Mouse (Mus musculus) midbrain, embryonic 16.5 days (tissue): ENCODE measurements around the gene Prkch. TPM values are rescaled to one million over a fixed set of nuclear protein-coding genes. Genes with fewer than 3 reads are reported as not detected.
"Not testable (repeated sequence)": the region's sequence is repeated elsewhere in the genome, so short reads cannot be mapped to it uniquely, and the experiment has no call there.

Experiments used
- ATAC-seq: fragments of 200-750 bp; cut with Nextera tagmentation; 2 replicates; pipeline ENCODE4 v1.8.0; 2017; ENCODE audit warnings: moderate TSS enrichment
- H3K27ac ChIP-seq: fragments of 300-500 bp; sonication (generic); 2 replicates; pipeline ENCODE4 v1.5.1; 2014; ENCODE audit warnings: mild to moderate bottlenecking, low read length, mixed read lengths
- H3K27me3 ChIP-seq: fragments of 300-500 bp; sonication (generic); 2 replicates; pipeline ENCODE4 v1.6.1; 2014; ENCODE audit warnings: low read depth, low read length, mixed read lengths; ENCODE audit not compliant: control insufficient read depth, insufficient read depth
- H3K36me3 ChIP-seq: fragments of 300-500 bp; sonication (generic); 2 replicates; pipeline ENCODE4 v1.6.1; 2014; ENCODE audit warnings: mild to moderate bottlenecking, low read length, moderate library complexity, mixed read lengths; ENCODE audit not compliant: control insufficient read depth, insufficient read depth
- H3K4me1 ChIP-seq: fragments of 300-500 bp; sonication (generic); 2 replicates; pipeline ENCODE4 v1.6.1; 2014; ENCODE audit warnings: mild to moderate bottlenecking, low read length, mixed read lengths; ENCODE audit not compliant: control insufficient read depth, insufficient read depth
- H3K4me2 ChIP-seq: fragments of 300-500 bp; sonication (generic); 2 replicates; pipeline ENCODE4 v1.6.1; 2014; ENCODE audit warnings: mild to moderate bottlenecking, low read length, mixed read lengths
- H3K4me3 ChIP-seq: fragments of 300-500 bp; sonication (generic); 2 replicates; pipeline ENCODE4 v1.5.1; 2014; ENCODE audit warnings: low read depth, mild to moderate bottlenecking, low read length, moderate library complexity, mixed read lengths
- H3K9ac ChIP-seq: fragments of 300-500 bp; sonication (generic); 2 replicates; pipeline ENCODE4 v1.6.1; 2014; ENCODE audit warnings: low read depth, low read length, mixed read lengths
- H3K9me3 ChIP-seq: fragments of 300-500 bp; sonication (generic); replicated peaks from 2 replicates; pipeline ENCODE4 v1.6.1; 2014; ENCODE audit warnings: mild to moderate bottlenecking, low read length, mixed read lengths; ENCODE audit not compliant: control insufficient read depth, poor library complexity, severe bottlenecking
- WGBS: fragments of 180-500 bp; shearing (Covaris S2); extraction: QIAGEN DNeasy Blood & Tissue Kit; methylation state at CpG from one replicate; pipeline ENCODE4 v1.1.7; 2014; 5-methylcytosine and 5-hydroxymethylcytosine counted together
- polyA plus RNA-seq: library from polyadenylated mRNA; unstranded; fragments of >200 nt; fragmentation: Nextera tagmentation; extraction: Ambion mirVana; gene quantifications from 2 replicates; pipeline ENCODE4 v1.2.1, GENCODE M21; 2015

The Prkch gene
- polyA plus RNA-seq, 1 experiment from 2014 or later, result 10.4 TPM

DNA sequence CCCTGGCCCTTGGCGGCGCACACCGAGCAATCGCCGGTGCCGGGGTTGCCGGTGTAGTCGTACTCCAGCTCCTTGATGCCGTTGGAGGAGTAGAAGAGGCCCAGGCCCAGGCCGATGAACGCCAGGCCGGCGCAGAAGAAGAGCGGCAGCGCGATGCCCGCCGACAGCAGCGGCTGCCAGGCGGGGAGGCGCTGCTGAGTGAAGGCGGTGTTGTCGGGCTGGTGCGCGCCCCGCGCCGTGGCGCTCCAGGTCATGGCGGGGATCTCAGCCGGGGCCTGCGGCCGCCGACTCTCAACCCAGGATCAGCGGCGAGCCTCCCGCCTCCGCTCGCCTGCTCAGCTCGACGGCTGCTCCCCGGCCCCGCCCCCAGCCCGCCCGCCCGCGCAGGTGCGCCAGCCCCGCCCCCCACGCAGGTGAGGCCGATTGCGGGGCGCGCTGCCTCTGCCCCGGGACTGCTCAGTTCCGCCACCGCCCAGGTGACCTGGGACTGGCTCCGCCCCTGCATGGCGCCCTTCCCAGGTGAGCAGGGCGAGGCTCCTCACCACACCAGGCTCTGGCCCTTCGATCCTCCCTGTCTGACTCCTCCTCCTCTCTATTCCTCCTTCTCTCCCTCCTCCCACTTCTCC, 38.4 kb upstream of the Prkch start, which contains the start of gene Tmem30b:
Gene Tmem30b (minus strand): TSS at position 307 of the 626 bp plus-strand sequence.
- H3K9me3 ChIP-seq, result no peaks in the 10 kb centered on the region
- 3% methylated on average over 45 of the region's 61 CpGs for WGBS
- peaks cover 10% of the 10 kb centered on the region for H3K4me1 ChIP-seq
- peak within 1 kb of the TSS; percentile 55 for H3K4me2 ChIP-seq
- no peak within 1 kb of the TSS for H3K9ac ChIP-seq
- 0 out of 2 replicates have a peak, but pooled peaks have one; percentile 51 for ATAC-seq
- peak within 1 kb of the TSS; percentile 41 for H3K4me3 ChIP-seq
- peaks cover 73% of the 10 kb centered on the region for H3K27me3 ChIP-seq
- H3K27ac ChIP-seq, result no peak within 1 kb of the TSS
- H3K36me3 ChIP-seq, result no peaks in the 10 kb centered on the region

DNA sequence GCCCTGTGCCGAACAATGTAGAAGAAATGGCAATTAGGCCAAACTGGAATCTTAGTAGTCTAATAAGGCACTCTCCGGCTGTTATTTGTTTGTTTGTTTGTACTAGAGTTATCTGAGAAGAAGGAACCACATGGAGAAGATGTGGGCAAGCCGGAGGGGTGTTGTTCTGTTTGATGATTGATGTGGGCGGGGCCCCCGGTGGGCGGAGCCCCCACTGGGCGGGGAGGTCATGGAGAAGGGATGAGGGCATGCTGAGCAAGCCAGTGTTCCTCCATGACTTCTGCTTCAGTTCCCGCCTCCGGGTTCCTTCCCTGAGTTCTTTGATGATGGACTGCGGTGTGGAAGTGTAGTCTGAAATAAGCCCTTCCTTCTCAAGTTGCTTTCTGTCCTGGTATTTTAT, 37.0 kb upstream of the Prkch start:
- Histone ChIP-seq H3K4me1 (peaks cover 10% of the 10 kb centered on the region), H3K4me2 (no peak overlapping the region), H3K36me3 (no peaks in the 10 kb centered on the region), H3K27me3 (peaks cover 71% of the 10 kb centered on the region), H3K4me3 (no peak overlapping the region), H3K9me3 (no peaks in the 10 kb centered on the region), H3K9ac (no peak overlapping the region), H3K27ac (no peak overlapping the region)
- no peak for ATAC-seq
- WGBS, result 49% methylated on average over 10 of the region's 10 CpGs

DNA sequence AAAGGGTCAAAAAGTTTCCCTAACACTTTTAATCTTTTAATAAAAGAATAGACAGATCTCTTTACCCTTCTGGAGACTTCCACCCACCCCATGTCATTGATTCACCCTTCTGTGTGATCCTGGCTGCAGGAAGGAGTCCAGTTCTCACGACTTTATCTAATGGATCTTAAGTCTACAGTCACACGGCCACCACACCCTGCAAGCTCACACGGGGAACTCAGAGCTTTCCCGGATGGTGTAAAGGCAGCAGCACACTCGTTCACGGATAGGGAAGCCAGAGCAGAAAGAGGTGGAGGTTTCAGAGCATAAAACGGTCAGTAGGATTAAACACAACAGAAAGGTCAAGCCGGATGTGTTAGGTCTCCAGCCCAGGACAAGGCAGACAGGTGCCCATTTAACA, 36.3 kb upstream of the Prkch start:
- Histone ChIP-seq H3K9ac (no peak overlapping the region), H3K4me3 (no peak overlapping the region), H3K9me3 (no peaks in the 10 kb centered on the region), H3K27ac (no peak overlapping the region), H3K4me2 (no peak overlapping the region), H3K4me1 (peaks cover 10% of the 10 kb centered on the region), H3K36me3 (no peaks in the 10 kb centered on the region), H3K27me3 (peaks cover 66% of the 10 kb centered on the region)
- ATAC-seq, result no peak
- 78% methylated on average over 8 of the region's 8 CpGs for WGBS

DNA sequence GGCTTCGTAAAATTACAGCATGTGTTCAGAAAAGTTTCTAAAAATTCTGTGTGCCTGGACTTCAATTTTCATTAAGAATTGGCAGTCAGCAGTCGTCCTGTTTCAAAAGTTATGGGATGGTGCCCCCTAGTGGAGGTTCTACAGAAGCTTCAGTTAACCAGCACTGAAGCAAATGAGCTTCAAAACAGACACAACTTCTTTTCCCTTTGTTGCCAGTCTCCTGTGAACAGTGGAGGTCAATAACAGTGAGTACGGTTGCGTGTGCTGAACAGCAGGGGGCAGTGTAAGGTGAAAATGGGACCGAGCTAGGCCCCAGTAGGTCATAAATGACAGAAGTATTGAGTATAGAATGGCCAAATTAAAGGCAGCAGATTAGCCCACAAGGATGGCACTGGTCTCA, 30.4 kb upstream of the Prkch start:
- H3K36me3 ChIP-seq, result no peaks in the 10 kb centered on the region
- H3K4me3 ChIP-seq, result no peak overlapping the region
- WGBS, result 2% methylated on average over 5 of the region's 5 CpGs
- no peaks in the 10 kb centered on the region for H3K4me1 ChIP-seq
- H3K4me2 ChIP-seq, result no peak overlapping the region
- H3K9me3 ChIP-seq, result no peaks in the 10 kb centered on the region
- H3K27me3 ChIP-seq, result peaks cover 14% of the 10 kb centered on the region
- H3K9ac ChIP-seq, result no peak overlapping the region
- ATAC-seq, result peak; percentile 62; the same call in 1 of the 2 replicates
- no peak overlapping the region for H3K27ac ChIP-seq

DNA sequence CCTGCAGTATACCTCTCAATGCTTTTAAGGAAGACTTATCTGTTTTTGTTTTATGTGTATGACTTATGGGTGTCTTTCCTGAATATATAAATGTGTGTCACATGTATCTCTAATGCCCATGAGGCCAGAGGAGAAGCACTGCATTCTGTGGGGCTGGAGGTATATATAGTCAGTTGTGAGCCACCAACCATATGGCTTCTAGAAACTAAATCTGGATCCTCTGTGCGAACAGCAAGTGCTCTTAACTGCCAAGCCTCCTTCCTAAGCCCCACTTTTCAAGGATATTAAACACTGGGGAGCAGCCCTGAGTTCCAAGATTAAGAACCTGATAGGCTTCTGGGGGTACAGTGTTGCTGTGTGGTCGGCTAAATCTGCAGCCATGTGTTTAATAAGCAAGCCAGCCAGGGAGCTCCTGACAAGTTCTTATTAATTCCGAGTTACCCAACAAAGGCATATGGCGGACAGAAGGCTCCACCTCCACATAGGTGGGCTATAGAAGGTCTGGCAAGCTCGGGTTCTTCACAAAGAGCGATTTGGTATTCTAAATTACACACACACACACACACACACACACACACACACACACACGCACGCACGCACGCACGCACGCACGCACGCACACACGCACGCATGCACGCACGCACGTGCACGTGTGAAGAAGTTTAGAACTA, 25.9 kb upstream of the Prkch start:
- Histone ChIP-seq H3K9ac (no peak overlapping the region), H3K9me3 (no peaks in the 10 kb centered on the region), H3K27ac (no peak overlapping the region), H3K4me1 (no peaks in the 10 kb centered on the region), H3K4me3 (no peak overlapping the region), H3K27me3 (no peaks in the 10 kb centered on the region), H3K4me2 (no peak overlapping the region), H3K36me3 (no peaks in the 10 kb centered on the region)
- no peak for ATAC-seq
- 88% methylated on average over 20 of the region's 20 CpGs for WGBS

DNA sequence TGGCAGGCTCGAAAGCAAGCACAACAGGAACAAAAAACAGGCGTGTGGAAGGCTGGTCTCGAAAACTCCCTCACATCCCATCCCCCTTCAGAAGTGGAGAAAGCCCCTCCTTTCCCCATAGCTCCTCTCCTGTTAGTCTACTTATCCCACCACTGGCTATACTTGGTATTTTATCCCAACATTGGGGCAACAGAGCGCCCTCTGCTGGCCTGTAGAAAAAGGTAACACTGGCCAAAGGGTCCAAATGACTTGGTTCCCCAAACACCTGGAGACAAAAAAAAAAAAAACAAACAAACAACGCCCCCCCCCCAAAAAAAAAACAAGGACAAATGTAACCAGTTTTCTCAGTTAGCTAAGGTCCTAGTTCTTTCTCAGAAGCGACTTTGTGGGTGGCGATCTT, 24.5 kb upstream of the Prkch start:
- Histone ChIP-seq H3K9ac (no peak overlapping the region), H3K4me3 (no peak overlapping the region), H3K36me3 (no peaks in the 10 kb centered on the region), H3K9me3 (no peaks in the 10 kb centered on the region), H3K27me3 (no peaks in the 10 kb centered on the region), H3K27ac (no peak overlapping the region), H3K4me2 (no peak overlapping the region), H3K4me1 (no peaks in the 10 kb centered on the region)
- WGBS, result 51% methylated on average over 7 of the region's 7 CpGs
- ATAC-seq, result no peak

DNA sequence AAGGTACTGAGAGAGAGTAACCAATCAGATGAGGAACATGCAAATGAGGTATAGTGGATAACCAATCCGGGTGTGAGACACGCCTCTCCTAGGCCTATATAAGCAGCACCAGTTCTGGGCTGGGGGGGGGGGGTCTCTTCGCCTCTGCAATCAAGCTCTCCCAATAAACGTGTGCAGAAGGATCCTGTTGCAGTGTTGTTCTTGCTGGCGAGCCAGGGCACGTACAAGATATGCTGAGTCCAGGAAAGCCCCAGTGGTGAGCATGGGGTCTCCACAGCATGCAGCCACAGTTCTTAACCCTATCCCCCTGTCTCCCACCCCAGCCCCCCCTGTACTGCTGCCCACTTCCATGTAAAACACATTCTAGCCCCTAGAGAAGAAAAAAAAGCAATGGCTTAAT, 21.5 kb upstream of the Prkch start:
- ATAC-seq, H3K4me2 ChIP-seq, H3K4me3 ChIP-seq, H3K9ac ChIP-seq, H3K4me1 ChIP-seq, H3K27me3 ChIP-seq, H3K9me3 ChIP-seq, H3K36me3 ChIP-seq, H3K27ac ChIP-seq: not testable (repeated sequence)
- 89% methylated on average over 6 of the region's 6 CpGs for WGBS

DNA sequence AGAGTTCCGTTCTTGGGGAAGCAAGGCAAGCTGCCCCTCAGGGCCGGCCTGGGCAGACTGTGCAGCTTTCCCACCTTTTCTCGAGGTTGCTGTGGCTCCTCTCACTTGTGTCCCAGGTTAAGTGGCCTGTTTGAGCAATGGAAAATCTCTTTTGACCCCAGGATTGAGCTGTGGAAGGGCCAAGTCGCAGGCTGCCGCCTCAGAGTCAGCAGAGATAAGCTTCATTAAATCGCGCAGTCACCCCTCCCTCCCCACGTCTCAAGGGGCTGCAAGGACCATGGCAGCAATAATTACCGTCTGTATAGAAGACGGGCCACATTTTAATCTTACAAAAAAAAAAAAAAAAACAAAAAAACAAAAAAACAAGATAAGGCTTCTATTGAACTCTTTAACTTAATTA, 20.4 kb upstream of the Prkch start:
- ATAC-seq, result no peak
- Histone ChIP-seq H3K4me3 (no peak overlapping the region), H3K27me3 (no peaks in the 10 kb centered on the region), H3K9me3 (no peaks in the 10 kb centered on the region), H3K9ac (peak overlapping the region; percentile 17; the same call in 1 of the 2 replicates), H3K27ac (no peak overlapping the region), H3K36me3 (no peaks in the 10 kb centered on the region), H3K4me1 (no peaks in the 10 kb centered on the region), H3K4me2 (no peak overlapping the region)
- WGBS, result 11% methylated on average over 10 of the region's 10 CpGs

DNA sequence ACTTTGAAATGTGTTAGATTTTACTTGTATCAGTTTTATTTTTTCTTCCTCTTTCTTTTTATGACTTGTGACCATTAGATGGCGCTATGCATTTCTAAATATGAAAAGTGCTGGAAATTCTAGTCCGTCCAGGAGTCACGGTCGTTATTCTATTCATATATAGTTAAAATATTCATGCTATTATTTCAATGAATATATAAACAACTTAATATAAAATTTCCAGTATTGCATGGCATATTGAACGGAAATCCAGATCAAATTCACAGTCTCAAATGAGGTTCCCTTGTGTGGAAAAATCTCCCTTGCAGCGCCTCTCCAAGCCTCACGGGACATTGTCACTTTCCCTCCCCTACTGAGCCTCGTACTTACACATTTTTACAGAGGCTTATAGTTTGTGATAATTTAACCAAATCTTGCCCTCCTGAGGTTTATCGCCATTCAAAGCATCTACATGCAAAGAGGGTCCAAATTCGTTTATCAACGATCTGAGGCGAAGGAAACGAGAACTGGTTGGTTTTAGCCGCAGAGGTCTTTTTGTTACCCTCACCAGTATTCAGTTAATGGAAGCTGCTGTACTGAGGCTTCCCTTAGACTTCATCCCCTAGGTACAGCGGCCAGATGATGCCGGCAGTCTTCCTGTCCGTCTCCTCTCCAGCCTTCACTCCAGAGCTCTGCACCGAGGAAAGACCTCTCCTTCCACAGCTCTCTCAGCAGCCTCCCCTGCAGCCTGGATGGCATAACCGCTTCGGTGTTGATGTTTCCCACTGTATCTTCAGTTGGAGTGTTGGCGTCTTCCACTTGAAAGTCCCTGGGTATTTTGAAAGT, 19.6 kb upstream of the Prkch start:
- H3K4me3 ChIP-seq, result peak overlapping the region; percentile 38
- H3K9me3 ChIP-seq, result no peaks in the 10 kb centered on the region
- 15% methylated on average over 21 of the region's 21 CpGs for WGBS
- H3K4me2 ChIP-seq, result peak overlapping the region; percentile 65
- no peaks in the 10 kb centered on the region for H3K4me1 ChIP-seq
- H3K9ac ChIP-seq, result peak overlapping the region; percentile 58
- no peak overlapping the region for H3K27ac ChIP-seq
- no peaks in the 10 kb centered on the region for H3K36me3 ChIP-seq
- H3K27me3 ChIP-seq, result no peaks in the 10 kb centered on the region
- ATAC-seq, result peak; percentile 32
